Mouse (Mus musculus) urinary bladder, postnatal 10 days (tissue): ENCODE results near the gene Mcts1.

Experiments
- DNase-seq: peaks from one replicate; pipeline ENCODE4 v3.0.0; 2022; ENCODE audit warnings: low spot score

The Mcts1 gene

DNA sequence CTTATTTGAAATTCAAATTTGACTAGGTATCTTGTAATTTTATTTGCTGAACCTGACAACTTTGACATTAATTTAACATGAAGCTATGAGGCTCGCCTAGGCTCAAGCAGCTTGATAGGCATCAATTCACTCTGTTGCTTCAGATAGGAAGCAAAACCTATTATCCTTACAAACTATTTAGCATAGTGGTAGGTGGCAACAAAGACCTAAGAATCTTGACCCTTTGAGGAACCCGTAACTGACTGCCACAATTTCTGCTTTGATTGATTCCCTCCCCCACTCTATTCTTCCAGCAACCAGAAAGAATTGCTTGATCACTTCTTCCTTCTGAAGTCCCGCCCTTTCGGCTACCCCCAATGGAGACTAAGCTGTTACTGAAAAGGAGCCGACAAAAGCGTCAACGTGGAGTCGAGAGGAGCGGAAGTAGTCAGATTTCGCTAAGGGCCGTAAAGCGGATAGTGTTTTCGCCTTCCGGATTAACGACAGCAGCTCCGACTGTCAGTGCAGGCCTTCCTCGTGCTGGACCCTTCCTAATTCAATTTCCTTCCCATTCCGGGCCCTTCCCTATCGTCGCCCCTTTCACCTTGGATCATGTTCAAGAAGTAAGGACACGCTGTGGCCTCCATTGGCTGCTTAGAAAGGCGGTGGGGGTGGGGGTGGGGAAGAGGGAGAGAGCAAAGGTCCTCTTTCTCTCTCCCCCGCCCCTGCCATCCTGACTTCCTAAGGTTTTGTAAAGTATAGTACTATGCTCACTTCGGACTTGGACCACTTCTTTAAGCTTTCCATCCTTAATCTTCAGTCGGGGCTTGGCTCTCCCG, at the start of gene Mcts1:
Gene Mcts1, plus strand, starts transcription at position 402 of the 818 bp plus-strand sequence.
- no peak for DNase-seq

DNA sequence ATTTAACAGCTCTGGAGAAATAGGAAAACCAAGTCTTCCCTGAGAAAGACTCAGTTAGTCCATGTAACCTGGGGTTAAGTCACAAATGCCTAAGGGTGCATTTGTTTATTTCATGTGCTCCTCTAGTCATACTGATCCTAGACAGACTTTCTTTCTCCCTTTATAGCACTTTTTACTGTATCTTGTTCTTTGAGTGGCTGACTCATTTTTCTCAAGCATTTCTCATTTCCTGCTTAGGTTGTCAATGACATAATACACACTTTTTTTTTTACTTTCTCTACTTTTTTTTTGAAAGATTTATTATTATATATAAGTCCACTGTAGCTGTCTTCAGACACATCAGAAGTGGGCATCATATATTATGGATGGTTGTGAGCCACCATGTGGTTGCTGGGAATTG, 47.1 kb upstream of the Mcts1 start:
- DNase-seq: no peak

GRCm38 (mm10) chrX:38563941-38564541, 36.3 kb upstream of the Mcts1 start:
- DNase-seq: no peak

- peak; percentile 42 for DNase-seq
Measured at GRCm38 (mm10) chrX:38564542-38565175, 35.7 kb upstream of the Mcts1 start.

GRCm38 (mm10) chrX:38565176-38565542, 35.2 kb upstream of the Mcts1 start:
- DNase-seq: no peak

DNA sequence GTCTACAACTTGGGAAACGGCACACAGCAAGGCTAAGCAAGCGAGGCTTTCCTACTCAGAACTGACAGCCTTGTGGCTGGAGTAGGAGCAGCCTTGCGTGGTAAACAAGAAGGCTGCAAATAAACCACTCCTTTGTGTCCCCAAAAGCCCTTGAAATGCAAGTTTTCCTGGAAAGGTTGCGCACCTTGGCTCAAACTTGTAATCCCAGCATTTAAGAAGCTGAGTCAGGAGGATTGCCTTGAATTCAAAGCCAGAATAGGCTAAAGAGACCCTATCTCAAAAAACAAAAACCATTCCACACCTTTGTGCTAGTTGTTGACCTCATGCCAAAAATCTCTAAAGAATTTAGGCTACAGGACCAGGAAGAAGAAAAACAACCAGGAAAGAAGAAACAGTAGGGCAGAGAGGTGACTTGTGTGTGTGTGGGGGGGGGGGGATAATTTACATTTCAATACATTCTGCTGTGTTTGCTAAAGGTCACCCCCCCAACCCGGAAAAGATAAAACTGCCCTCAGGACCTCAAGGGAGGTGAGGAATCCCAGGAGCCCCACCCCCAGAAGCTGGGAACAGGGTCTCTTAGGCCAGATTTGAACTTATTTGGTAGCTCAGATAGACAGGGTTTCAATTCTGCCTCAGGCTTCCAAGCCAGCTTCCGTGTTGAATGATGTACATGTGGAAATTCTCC, 33.7 kb upstream of the Mcts1 start:
- DNase-seq: no peak

DNA sequence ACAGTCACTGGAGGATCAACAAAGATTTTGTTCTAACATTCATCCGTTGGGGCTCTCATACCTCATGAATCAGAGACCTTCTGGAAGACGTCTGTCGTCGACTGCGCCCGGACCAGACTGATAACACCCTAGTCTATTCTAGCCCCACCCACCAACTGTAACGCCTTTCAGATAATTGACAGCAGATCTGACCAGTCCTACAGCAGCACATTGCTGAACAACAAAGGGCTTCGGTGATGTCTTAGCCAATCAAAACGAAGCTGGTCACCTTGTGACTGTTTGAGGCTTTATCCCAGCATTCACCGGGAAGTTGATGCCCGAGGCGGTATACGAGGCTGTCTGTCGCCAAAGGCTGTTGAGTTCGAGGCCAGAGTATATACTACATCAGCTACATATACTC, 24.3 kb upstream of the Mcts1 start, which contains the start of gene Cul4b:
Gene Cul4b, minus strand, starts transcription at position 119 of the 400 bp plus-strand sequence.
- DNase-seq: no peak

DNA sequence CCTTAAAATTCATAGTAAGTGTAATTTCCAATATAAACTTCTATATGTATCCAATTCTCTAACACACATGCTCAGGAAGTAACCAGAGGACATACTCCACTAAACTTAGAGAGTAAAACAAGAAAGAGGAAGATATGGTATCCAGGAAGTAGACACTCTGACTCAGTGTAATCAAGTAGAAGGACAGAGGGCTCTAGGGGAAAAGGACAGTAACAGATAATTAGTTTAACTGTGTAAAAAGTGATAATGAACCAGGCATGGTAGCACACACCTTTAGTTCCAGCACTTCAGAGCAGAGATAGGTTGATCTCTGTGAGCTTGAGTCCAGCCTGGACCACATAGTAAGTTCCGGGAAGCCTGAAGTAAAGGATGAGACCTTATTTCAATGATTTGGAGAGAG, 19.2 kb upstream of the Mcts1 start:
- DNase-seq: no peak

GRCm38 (mm10) chrX:38583261-38583660, 17.1 kb upstream of the Mcts1 start:
- no peak for DNase-seq

GRCm38 (mm10) chrX:38589827-38590226, 10.6 kb upstream of the Mcts1 start:
- no peak for DNase-seq

DNA sequence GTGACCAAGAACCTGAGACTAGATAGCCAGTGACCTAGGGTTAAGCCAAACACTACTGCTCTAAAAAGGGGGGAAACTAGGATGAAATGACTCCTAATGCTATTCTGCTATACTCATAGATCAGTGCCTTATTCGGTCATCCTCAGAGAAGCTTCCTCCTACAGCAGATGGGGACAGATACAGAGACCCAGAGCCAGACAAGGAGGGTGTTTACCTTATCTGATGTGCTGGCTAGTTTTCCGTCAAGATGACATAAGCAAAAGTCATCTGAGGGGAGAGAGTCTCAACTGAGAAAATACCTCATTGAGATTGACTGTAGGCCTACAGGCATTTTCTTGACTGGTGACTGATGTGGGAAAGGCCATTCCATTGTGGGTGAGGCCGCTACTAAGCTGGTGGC, 8.6 kb upstream of the Mcts1 start:
- DNase-seq: no peak

- no peak for DNase-seq
Measured at GRCm38 (mm10) chrX:38593180-38593889, 7.0 kb upstream of the Mcts1 start.

DNA sequence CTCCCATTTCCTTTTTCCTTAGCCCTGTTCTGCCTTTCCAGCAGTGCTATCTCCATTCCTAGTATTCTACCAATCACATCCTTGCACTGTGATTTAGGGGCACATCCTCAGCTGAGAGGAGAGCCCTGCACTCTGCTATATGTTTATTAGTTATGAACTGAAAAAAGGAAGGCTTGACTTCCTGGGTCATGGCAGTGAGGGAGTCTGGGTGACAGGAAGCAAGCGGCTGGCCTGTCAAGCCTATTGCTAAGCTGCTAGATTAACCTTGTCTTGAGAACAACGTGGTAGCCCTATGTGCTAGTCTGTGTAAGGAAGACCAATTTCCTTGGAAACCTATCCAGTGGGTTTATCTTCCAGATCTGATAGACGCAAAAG, 604 bp downstream of the Mcts1 start:
- DNase-seq: no peak

DNA sequence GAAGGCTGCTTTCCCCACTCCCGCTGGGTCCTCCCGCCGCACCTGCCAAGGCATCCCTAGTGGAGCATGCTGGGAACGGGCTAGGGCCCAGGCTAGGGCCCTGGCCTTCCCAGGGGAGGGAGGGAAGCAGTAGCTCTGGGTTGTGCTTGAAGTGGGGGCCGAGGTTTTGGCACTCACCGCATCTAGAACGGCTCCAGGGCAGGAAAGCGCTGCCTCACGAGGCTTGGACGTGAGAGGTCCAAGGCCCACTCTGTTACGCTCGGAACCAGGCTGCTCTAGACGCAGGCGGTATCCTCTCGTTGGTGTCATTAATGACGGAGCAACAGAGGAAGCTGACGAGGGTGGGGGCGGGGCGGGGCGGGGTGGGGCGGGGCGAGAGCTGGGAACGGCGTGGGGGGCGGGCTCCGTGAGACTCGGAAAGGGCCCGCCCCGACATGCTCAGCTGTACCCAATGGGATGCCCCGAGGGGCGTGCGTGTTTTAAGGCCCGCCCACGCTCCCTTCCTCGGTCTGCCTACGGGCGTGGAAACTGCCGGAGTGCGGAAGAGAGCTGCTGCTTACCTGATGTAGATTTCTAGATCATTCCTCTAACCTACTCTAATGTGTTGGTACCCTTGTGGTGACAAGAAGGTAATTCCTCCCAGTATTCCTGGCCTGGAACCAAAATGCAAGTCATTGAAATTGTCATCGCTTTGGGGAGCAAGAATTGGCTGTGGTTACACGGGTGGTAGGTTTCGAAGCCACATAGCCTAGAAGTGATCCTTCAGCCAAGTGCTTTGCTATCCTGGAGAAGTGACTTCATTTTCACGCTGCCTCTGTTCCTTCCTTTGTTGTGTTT, 34.6 kb downstream of the Mcts1 start, which contains the start of gene C1galt1c1:
Gene C1galt1c1, minus strand, starts transcription at position 287 of the 837 bp plus-strand sequence.
- peak; percentile 37 for DNase-seq

DNA sequence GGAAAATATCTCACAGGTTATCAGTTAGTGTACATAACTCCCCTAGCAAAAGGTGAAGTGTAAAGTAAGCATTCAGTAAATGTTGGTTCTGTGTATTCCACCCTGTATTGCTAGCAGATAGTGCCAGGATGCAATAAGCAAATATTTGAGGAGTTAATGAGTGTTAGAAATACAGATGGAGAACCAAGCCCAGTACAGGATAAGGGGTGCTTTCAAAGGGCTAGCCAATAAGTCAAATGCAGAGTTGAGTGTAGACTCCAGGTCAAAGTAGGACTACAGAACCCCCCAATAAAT, 35.2 kb downstream of the Mcts1 start:
- no peak for DNase-seq

- DNase-seq: no peak
Measured at GRCm38 (mm10) chrX:38641435-38641834, 41.1 kb downstream of the Mcts1 start.

- no peak for DNase-seq
Measured at GRCm38 (mm10) chrX:38642183-38642582, 41.8 kb downstream of the Mcts1 start.

- no peak for DNase-seq
Measured at GRCm38 (mm10) chrX:38650404-38651039, 50.1 kb downstream of the Mcts1 start.

GRCm38 (mm10) chrX:38651167-38651566, 50.8 kb downstream of the Mcts1 start:
- no peak for DNase-seq

- no peak for DNase-seq
Measured at GRCm38 (mm10) chrX:38653181-38653580, 52.8 kb downstream of the Mcts1 start.

DNA sequence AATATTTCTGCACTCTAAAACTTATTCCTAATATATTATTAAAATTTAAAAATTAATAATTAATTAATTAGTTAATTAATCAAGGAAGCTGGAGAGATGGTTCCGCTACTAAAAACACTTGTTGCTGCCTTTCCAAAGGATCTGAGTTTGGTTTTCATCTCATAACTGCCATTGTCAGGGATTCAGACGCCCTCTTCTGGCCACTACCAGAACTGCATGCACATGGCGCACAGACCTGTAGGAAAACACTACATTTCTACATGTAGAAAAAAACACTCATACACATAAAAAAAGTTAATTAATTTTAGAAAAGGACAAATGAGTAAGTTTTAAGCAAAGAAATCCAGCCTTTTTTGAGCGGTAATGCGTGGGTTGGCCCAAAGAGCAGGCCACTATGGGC, 54.3 kb downstream of the Mcts1 start:
- no peak for DNase-seq
